Mouse (Mus musculus): Measurements from ENCODE around the gene Kirrel2. TPM values are rescaled to one million over a fixed set of nuclear protein-coding genes. Genes with fewer than 3 reads are reported as not detected.

Gene Kirrel2
- polyA plus RNA-seq, 1 experiment from 2014 or later = 0.52 TPM

DNA sequence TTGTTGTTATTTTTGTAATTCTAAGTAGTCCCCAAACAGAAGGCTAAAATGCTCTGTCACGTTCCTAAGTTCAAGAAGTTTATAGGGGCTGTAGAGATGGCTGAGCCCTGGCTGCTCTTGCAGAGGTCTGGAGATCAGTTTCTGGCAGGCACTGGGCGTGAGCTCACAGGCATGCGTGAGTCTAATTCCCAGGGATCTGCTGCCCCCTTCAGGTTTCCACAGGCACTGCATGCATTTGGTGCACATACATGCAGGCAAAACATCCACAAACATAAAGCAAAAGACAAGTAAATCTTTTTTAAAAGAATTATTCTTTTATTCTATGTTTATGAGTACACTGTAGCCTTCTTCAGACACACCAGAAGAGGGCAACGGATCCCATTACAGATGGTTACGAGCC lies 14.9 kb upstream of the Kirrel2 start:
- Histone ChIP-seq H3K4me3 (no peak overlapping the region), H3K4me2 (replicated peaks) (no peak overlapping the region), H3K9ac (no peak overlapping the region), H3K27ac (no peak overlapping the region), H3K9me3 (no peaks in the 10 kb centered on the region), H3K27me3 (peaks cover 15% of the 10 kb centered on the region), H3K36me3 (no peaks in the 10 kb centered on the region), H3K4me1 (peaks cover under 1% of the 10 kb centered on the region; the same call in 1 of the 2 replicates)
- no peak for ATAC-seq (ENCODE audit: insufficient number of reproducible peaks, insufficient read depth, low FRiP score, low TSS enrichment)
- WGBS = 41% methylated on average over 5 of the region's 5 CpGs

DNA sequence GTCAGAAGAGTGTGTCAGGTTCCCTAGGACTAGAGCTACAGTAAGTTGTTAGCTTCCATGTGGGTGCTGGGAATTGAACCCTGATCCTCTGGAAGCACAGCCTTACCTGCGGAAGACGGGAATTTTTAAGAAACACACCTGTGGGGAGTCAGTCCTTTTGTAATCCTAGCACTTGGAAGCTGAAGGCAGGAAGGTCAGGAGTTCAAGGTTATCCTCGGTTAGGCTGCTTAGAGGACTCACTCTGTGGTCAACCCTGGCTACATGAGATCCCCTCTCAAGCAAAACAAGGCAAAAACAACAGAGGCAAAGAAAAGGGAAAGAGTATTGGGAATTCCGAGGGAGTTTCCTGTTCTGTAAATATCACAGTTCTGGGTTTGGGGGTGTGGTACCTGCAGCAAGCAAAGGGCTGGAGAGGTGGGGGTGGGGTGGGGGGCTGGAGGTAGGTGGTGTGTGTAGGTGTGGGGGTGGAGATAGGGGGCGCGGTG lies 7.4 kb upstream of the Kirrel2 start:
- WGBS = 11% methylated on average over 6 of the region's 6 CpGs
- H3K4me3 ChIP-seq = no peak overlapping the region
- no peaks in the 10 kb centered on the region for H3K36me3 ChIP-seq
- H3K4me1 ChIP-seq = 0 out of 2 replicates have a peak, but pooled peaks cover 4% of the 10 kb centered on the region
- H3K27me3 ChIP-seq = peaks cover 88% of the 10 kb centered on the region
- ATAC-seq (ENCODE audit: insufficient number of reproducible peaks, insufficient read depth, low FRiP score, low TSS enrichment) = no peak
- H3K4me2 ChIP-seq (replicated peaks) = no peak overlapping the region
- no peaks in the 10 kb centered on the region for H3K9me3 ChIP-seq
- no peak overlapping the region for H3K27ac ChIP-seq
- H3K9ac ChIP-seq = no peak overlapping the region

DNA sequence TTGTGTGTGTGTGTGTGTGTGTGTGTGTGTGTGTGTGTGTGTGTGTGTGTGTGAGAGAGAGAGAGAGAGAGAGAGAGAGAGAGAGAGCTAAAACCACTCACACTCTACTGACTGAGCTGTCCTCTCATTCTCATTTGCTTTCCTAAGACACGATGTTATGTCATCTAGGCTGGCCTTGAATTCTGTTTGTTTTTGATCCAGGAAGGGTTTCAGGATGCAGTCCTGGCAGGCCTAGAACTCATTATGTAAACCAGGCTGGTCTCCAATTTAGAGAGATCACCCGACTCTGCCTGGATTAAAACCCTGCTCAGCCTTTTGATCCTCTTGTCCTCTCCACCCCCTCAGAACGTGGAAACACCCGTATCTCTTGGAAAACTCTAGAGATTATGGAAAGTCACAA lies 6.5 kb upstream of the Kirrel2 start:
- WGBS = 19% methylated on average over 4 of the region's 4 CpGs
- peaks cover 96% of the 10 kb centered on the region for H3K27me3 ChIP-seq
- H3K27ac ChIP-seq = no peak overlapping the region
- no peak for ATAC-seq (ENCODE audit: insufficient number of reproducible peaks, insufficient read depth, low FRiP score, low TSS enrichment)
- no peak overlapping the region for H3K4me3 ChIP-seq
- no peak overlapping the region for H3K9ac ChIP-seq
- H3K36me3 ChIP-seq = no peaks in the 10 kb centered on the region
- no peak overlapping the region for H3K4me2 ChIP-seq (replicated peaks)
- no peaks in the 10 kb centered on the region for H3K9me3 ChIP-seq
- H3K4me1 ChIP-seq = 0 out of 2 replicates have a peak, but pooled peaks cover 4% of the 10 kb centered on the region

DNA sequence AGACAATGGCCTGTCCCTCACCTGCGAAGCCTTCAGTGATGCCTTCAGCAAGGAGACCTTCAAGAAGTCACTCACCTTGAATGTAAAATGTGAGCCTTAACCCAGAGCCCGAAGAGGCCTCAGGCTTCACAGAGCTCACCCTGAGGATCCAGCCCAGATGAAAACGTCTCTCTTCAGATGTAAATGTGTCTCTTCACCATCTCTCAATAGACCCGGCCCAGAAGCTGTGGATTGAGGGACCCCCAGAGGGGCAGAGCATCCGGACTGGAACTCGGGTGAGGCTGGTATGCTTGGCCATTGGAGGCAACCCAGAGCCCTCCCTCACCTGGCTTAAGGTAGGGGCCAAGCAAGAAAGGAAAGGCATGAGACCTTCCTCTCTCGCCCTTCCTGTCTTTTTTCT lies 6.1 kb upstream of the Kirrel2 start:
- no peak for ATAC-seq (ENCODE audit: insufficient number of reproducible peaks, insufficient read depth, low FRiP score, low TSS enrichment)
- Histone ChIP-seq H3K4me3 (no peak overlapping the region), H3K27me3 (peaks cover 99% of the 10 kb centered on the region), H3K9ac (no peak overlapping the region), H3K36me3 (no peaks in the 10 kb centered on the region), H3K4me1 (0 out of 2 replicates have a peak, but pooled peaks cover 4% of the 10 kb centered on the region), H3K4me2 (replicated peaks) (no peak overlapping the region), H3K9me3 (no peaks in the 10 kb centered on the region), H3K27ac (no peak overlapping the region)
- WGBS = 27% methylated on average over 7 of the region's 7 CpGs

DNA sequence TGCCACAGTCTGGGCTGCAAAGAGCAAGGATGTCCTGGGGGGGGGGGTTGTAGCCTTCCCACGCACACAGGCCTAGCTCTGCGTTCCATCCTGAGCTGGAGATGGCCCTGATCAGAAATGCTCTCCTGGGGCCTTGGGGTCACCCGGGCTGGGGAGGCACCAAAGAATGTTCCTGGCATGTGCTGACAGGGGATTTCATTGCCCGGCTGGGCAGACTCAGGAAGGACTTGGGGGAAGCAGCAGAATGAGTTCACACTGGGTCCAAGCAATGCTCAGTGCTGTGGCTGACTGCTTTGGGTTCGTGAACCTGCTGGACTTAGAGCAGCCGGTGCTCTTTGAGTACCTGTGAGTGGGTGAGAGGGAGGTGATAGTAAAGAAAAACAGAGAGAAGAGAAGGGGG lies 2.0 kb upstream of the Kirrel2 start:
- no peak overlapping the region for H3K4me2 ChIP-seq (replicated peaks)
- H3K4me3 ChIP-seq = no peak overlapping the region
- no peak overlapping the region for H3K27ac ChIP-seq
- WGBS = 34% methylated on average over 6 of the region's 6 CpGs
- ATAC-seq (ENCODE audit: insufficient number of reproducible peaks, insufficient read depth, low FRiP score, low TSS enrichment) = no peak
- H3K4me1 ChIP-seq = peaks cover 15% of the 10 kb centered on the region; the same call in 1 of the 2 replicates
- no peaks in the 10 kb centered on the region for H3K36me3 ChIP-seq
- peaks cover 100% of the 10 kb centered on the region for H3K27me3 ChIP-seq
- no peak overlapping the region for H3K9ac ChIP-seq
- H3K9me3 ChIP-seq = no peaks in the 10 kb centered on the region

DNA sequence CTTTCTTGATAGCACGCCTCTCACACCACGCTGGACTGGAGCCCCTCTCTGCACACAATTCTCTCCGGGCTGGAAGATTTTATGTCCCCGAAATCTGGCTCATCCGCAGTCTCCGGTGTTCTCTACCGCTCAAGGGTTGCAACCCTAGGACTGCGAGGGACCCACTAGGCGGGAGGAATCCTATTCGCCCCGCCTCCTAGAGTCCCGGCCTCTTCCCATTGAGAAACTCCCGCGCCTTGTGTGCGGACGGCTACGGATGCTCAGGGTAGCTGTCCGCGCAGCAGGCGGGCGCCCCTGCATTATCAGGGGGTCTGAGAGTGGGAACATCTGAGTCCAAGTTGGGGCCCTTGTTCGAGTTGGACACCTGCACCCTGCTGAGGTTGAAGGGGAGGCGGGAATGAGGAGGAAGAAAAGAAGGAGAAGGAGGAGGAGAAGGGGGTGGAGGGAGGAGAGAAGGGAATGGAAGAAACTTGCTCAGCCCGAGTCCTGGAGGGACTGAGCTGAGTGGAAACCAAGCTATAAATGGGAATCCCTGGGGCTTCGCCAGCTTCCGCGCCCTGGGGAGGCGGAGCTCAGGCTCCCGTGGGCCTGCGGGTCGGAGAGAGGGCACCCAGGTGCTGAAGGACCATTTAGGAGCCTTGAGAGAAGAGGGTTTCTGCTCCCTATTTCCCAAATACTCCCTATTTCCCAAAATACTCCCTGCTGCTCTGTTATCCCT lies 420 bp downstream of the Kirrel2 start:
- WGBS = under 1% methylated on average over 31 of the region's 31 CpGs
- Histone ChIP-seq H3K4me3 (peak overlapping the region; percentile 13; the same call in 1 of the 2 replicates), H3K36me3 (no peaks in the 10 kb centered on the region), H3K4me1 (peaks cover 15% of the 10 kb centered on the region; the same call in 1 of the 2 replicates), H3K9ac (no peak overlapping the region), H3K9me3 (no peaks in the 10 kb centered on the region), H3K4me2 (replicated peaks) (peak overlapping the region; percentile 37), H3K27ac (no peak overlapping the region), H3K27me3 (peaks cover 99% of the 10 kb centered on the region)
- ATAC-seq (ENCODE audit: insufficient number of reproducible peaks, insufficient read depth, low FRiP score, low TSS enrichment) = no peak

DNA sequence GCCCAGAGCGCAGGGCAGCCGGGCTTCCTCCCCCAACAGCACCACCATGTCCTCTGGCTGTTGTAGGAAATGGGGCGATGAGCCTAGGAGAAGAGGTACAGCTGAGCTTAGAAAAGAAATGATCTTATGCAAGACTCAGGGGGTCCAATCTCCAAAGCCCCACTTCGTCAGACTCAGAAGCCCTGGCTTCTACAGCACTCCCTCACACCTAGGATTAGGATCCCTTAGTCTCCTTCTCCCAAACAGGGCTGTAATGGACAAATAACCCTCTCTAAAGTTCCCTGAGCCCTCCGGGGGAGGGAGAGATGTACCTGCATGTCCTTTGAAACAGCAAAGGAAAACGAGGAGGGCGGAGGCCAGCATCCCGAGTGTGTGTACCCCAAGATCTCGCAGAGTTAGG lies 1.0 kb downstream of the Kirrel2 start:
- H3K9me3 ChIP-seq = no peaks in the 10 kb centered on the region
- peaks cover 15% of the 10 kb centered on the region; the same call in 1 of the 2 replicates for H3K4me1 ChIP-seq
- peak overlapping the region; percentile 13; the same call in 1 of the 2 replicates for H3K4me3 ChIP-seq
- no peak overlapping the region for H3K27ac ChIP-seq
- peak overlapping the region; percentile 37; the same call in 1 of the 2 replicates for H3K4me2 ChIP-seq (replicated peaks)
- ATAC-seq (ENCODE audit: insufficient number of reproducible peaks, insufficient read depth, low FRiP score, low TSS enrichment) = no peak
- H3K27me3 ChIP-seq = peaks cover 98% of the 10 kb centered on the region
- no peak overlapping the region for H3K9ac ChIP-seq
- no peaks in the 10 kb centered on the region for H3K36me3 ChIP-seq
- WGBS = 2% methylated on average over 9 of the region's 9 CpGs

DNA sequence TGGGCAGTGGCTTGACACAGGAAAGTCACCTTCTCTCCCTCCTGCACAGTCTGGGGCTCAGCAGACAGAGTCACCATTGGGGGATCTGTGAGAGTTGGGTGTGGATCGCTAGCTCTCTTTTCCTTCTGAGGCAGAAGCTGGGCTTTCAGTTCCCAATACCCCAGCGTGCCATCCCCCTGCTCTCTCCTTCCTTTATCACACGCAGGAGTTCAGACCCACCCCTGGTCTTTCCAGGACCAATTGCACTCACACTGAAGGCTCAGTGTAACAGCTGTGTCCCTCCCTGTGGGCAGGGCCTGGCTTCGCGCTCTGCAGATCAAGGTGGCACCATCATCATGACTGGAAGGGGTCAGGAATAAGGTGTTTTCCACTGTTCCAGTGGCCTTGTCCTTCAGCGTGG lies 3.2 kb downstream of the Kirrel2 start:
- Histone ChIP-seq H3K9me3 (no peaks in the 10 kb centered on the region), H3K36me3 (no peaks in the 10 kb centered on the region), H3K4me1 (peaks cover 15% of the 10 kb centered on the region; the same call in 1 of the 2 replicates), H3K4me3 (no peak overlapping the region), H3K27ac (no peak overlapping the region), H3K4me2 (replicated peaks) (no peak overlapping the region), H3K27me3 (peaks cover 92% of the 10 kb centered on the region), H3K9ac (no peak overlapping the region)
- whole genome bisulfite sequencing = 15% methylated on average over 6 of the region's 6 CpGs
- ATAC-seq (ENCODE audit: insufficient number of reproducible peaks, insufficient read depth, low FRiP score, low TSS enrichment) = no peak

DNA sequence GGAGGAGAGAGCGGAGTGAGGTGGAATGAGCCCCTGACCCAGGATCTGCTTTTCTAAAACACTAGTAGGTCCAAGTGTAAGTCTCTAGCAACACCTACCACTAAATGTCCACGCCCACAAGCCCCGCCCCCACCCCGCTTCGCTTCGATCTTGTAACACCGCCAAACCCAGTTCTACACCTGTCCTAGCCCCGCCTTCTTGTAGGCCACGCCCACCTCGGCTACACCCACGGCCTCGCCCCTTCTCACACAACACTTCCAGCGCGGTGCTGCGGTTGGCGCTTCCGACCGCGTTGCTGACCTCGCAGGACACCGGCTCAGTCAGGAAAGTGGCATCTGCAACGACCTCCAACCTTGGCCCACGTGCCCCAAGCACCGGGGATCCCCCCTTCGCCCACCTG lies 3.7 kb downstream of the Kirrel2 start:
- H3K9ac ChIP-seq = no peak overlapping the region
- no peaks in the 10 kb centered on the region for H3K36me3 ChIP-seq
- H3K4me2 ChIP-seq (replicated peaks) = no peak overlapping the region
- no peak for ATAC-seq (ENCODE audit: insufficient number of reproducible peaks, insufficient read depth, low FRiP score, low TSS enrichment)
- peaks cover 87% of the 10 kb centered on the region for H3K27me3 ChIP-seq
- no peak overlapping the region for H3K4me3 ChIP-seq
- WGBS = 2% methylated on average over 25 of the region's 25 CpGs
- H3K27ac ChIP-seq = no peak overlapping the region
- H3K4me1 ChIP-seq = peaks cover 15% of the 10 kb centered on the region; the same call in 1 of the 2 replicates
- H3K9me3 ChIP-seq = no peaks in the 10 kb centered on the region

DNA sequence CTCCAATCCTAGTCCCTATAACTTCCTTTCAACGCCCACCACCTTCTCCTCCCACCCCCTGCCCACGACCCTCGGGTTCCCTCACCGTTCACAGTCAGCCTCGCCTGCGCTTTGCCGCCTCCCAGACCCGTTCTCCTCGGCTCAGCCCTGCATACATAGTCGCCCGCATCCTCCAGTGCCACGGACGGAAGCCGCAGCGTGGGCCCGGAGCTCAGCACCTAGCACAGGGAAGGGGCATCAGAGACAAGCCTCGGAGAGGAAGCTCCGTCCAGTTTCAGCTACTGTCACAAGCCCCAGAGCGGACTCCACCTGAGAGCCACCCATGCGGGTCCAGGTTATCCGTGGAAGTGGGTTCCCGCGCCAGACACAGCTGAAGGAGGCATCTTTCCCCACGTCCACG lies 4.2 kb downstream of the Kirrel2 start:
- Histone ChIP-seq H3K4me1 (peaks cover 15% of the 10 kb centered on the region; the same call in 1 of the 2 replicates), H3K36me3 (no peaks in the 10 kb centered on the region), H3K27me3 (peaks cover 83% of the 10 kb centered on the region), H3K9me3 (no peaks in the 10 kb centered on the region), H3K4me2 (replicated peaks) (no peak overlapping the region), H3K4me3 (no peak overlapping the region), H3K27ac (no peak overlapping the region), H3K9ac (no peak overlapping the region)
- 16% methylated on average over 25 of the region's 25 CpGs for WGBS
- ATAC-seq (ENCODE audit: insufficient number of reproducible peaks, insufficient read depth, low FRiP score, low TSS enrichment) = no peak

DNA sequence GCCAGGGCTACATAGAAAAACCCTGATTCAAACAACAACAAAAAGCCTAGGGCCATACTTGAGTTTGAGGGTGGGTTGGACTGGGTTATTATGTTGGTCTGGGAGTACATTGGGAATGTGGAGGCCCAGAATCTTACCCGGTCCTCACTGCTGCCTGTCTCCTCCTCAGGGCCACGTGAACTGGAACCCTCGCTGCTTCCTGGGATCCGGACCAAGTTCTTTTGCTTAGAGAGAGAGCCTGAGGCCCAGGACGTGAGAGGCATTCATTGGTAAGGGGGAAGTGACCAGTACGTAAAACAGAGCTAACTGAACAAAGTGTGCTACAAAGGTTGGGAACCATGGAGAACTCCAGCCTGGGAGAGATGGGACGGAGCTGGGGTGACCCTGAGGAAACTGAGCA lies 7.2 kb downstream of the Kirrel2 start:
- Histone ChIP-seq H3K9ac (no peak overlapping the region), H3K4me3 (no peak overlapping the region), H3K36me3 (no peaks in the 10 kb centered on the region), H3K9me3 (peaks cover 2% of the 10 kb centered on the region; the same call in 1 of the 2 replicates), H3K27ac (no peak overlapping the region), H3K4me2 (replicated peaks) (no peak overlapping the region), H3K27me3 (peaks cover 60% of the 10 kb centered on the region), H3K4me1 (no peaks in the 10 kb centered on the region)
- WGBS = 63% methylated on average over 7 of the region's 7 CpGs
- no peak for ATAC-seq (ENCODE audit: insufficient number of reproducible peaks, insufficient read depth, low FRiP score, low TSS enrichment)
